Mouse (Mus musculus) C2C12 (cell line): Measurements from ENCODE around the gene Nid2. TPM values are rescaled to one million over a fixed set of nuclear protein-coding genes. Genes with fewer than 3 reads are reported as not detected.

Experiments used
- H3K27me3 ChIP-seq: one replicate; pipeline ENCODE4 v1.6.1; 2011; ENCODE audit not compliant: control insufficient read depth, insufficient read depth, insufficient read length
- H3K36me3 ChIP-seq: one replicate; pipeline ENCODE4 v1.6.1; 2011; ENCODE audit not compliant: control insufficient read depth, insufficient read depth
- H3K4me3 ChIP-seq: one replicate; pipeline ENCODE4 v1.5.1; 2011; ENCODE audit warnings: mild to moderate bottlenecking, control low read depth; ENCODE audit not compliant: poor library complexity, insufficient read depth, severe bottlenecking
- H3K79me2 ChIP-seq: one replicate; pipeline ENCODE4 v1.6.1; 2011; ENCODE audit not compliant: control insufficient read depth, insufficient read depth
- H3K79me3 ChIP-seq: one replicate; pipeline ENCODE4 v1.6.1; 2011; ENCODE audit warnings: low read depth, control low read depth
- H3ac ChIP-seq: one replicate; pipeline ENCODE3; 2011; ENCODE audit warnings: low read depth; ENCODE audit not compliant: control insufficient read depth, insufficient read length
- CEBPB ChIP-seq: IDR thresholded peaks from one replicate; pipeline ENCODE4 v1.6.1; 2011; ENCODE audit warnings: low read depth, mild to moderate bottlenecking, control low read depth, moderate library complexity
- CTCF ChIP-seq: IDR thresholded peaks from one replicate; pipeline ENCODE4 v1.5.1; 2011; ENCODE audit not compliant: control insufficient read depth, insufficient read depth, insufficient read length
- FOSL1 ChIP-seq: IDR thresholded peaks from one replicate; pipeline ENCODE4 v1.8.0; 2011; ENCODE audit warnings: mild to moderate bottlenecking, low read length; ENCODE audit not compliant: poor library complexity, insufficient read depth, severe bottlenecking
- MAX ChIP-seq: IDR thresholded peaks from one replicate; pipeline ENCODE4 v1.6.1; 2011; ENCODE audit warnings: mild to moderate bottlenecking, control low read depth
- MYOD1 ChIP-seq: IDR thresholded peaks from one replicate; pipeline ENCODE4 v1.6.1; 2011; ENCODE audit warnings: low read depth; ENCODE audit not compliant: control insufficient read depth, insufficient read length
- MYOG ChIP-seq: IDR thresholded peaks from one replicate; pipeline ENCODE4 v1.6.1; 2011; ENCODE audit not compliant: control insufficient read depth, insufficient read length; ENCODE audit errors: extremely low read depth
- USF1 ChIP-seq: IDR thresholded peaks from one replicate; pipeline ENCODE4 v1.6.1; 2011; ENCODE audit warnings: low read depth, mild to moderate bottlenecking, control low read depth, moderate library complexity
- polyA plus RNA-seq: library from polyadenylated mRNA; unstranded; fragments of >200 nt; fragmentation: generic; extraction: Trizol; gene quantifications from one replicate; pipeline ENCODE4 v1.2.1, GENCODE M21; 2012; ENCODE audit warnings: missing spikeins

Nid2 gene
- polyA plus RNA-seq, 1 experiment = 25.6 TPM

GRCm38 (mm10) chr14:19765539-19766379 lies 14.7 kb downstream of the Nid2 start:
- Histone ChIP-seq H3K79me3 (no peaks in the 10 kb centered on the region), H3ac (no peak overlapping the region), H3K79me2 (no peaks in the 10 kb centered on the region), H3K4me3 (no peak overlapping the region), H3K27me3 (no peaks in the 10 kb centered on the region), H3K36me3 (no peaks in the 10 kb centered on the region)
- TF ChIP-seq CTCF = no peak
- no peak for TF ChIP-seq MYOG
- no peak for TF ChIP-seq CEBPB
- TF ChIP-seq USF1 = no peak
- TF ChIP-seq FOSL1 = no peak
- TF ChIP-seq MYOD1 = no peak
- no peak for TF ChIP-seq MAX

GRCm38 (mm10) chr14:19766380-19766649 lies 15.2 kb downstream of the Nid2 start:
- Histone ChIP-seq H3K36me3 (no peaks in the 10 kb centered on the region), H3ac (no peak overlapping the region), H3K4me3 (no peak overlapping the region), H3K79me3 (no peaks in the 10 kb centered on the region), H3K27me3 (no peaks in the 10 kb centered on the region), H3K79me2 (no peaks in the 10 kb centered on the region)
- TF ChIP-seq FOSL1 (no peak), CTCF (no peak), MAX (no peak), MYOD1 (no peak), MYOG (no peak), USF1 (no peak), CEBPB (no peak)

DNA sequence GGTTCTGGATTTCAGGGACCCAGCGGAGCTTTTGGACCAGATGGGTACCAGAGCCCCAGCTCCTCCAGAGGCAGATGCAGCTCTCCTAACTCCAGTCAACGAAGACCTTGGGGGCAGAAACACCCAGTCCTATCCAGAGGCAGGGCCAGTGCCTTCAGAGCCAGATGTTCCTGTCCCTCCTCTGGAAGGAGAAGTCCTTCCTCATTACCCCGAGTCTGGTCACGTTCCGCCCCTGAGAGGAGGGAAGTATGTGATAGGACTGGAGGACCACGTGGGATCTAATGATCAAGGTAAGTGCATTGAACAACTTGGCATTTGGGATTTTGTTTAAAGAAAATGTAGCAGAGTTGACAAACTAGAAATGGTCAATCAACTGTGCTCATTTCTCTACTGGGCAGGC lies 17.6 kb downstream of the Nid2 start:
- TF ChIP-seq MYOG = no peak
- TF ChIP-seq CTCF = no peak
- no peak for TF ChIP-seq USF1
- TF ChIP-seq MAX = no peak
- TF ChIP-seq FOSL1 = no peak
- TF ChIP-seq MYOD1 = no peak
- TF ChIP-seq CEBPB = no peak
- H3K27me3 ChIP-seq = no peaks in the 10 kb centered on the region
- no peak overlapping the region for H3ac ChIP-seq
- no peaks in the 10 kb centered on the region for H3K79me3 ChIP-seq
- H3K4me3 ChIP-seq = no peak overlapping the region
- H3K79me2 ChIP-seq = no peaks in the 10 kb centered on the region
- H3K36me3 ChIP-seq = no peaks in the 10 kb centered on the region

GRCm38 (mm10) chr14:19769441-19770200 lies 18.6 kb downstream of the Nid2 start:
- TF ChIP-seq MYOD1 (no peak), CTCF (no peak), CEBPB (no peak), MYOG (no peak), FOSL1 (no peak)
- no peak overlapping the region for H3ac ChIP-seq
- H3K36me3 ChIP-seq = no peaks in the 10 kb centered on the region

DNA sequence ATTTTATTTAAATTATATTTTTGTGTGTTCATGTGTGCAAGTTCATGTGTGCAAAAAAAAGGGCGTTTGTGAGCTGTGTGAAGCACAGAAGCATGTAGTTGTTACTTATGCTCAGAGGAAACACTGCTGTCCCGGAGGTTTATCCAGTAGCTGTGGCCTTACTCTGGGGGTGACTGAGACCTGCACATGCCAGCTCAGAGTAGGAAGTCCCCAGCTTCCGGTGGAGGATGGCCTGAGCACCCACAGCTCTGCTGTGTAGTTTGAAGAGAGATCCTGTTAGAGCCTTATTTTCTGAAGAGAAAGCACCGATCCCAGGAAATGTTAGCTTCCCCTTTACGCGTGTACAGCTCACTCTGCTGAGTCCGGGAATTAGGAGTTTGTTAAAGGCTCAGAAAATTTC lies 20.1 kb downstream of the Nid2 start:
- H3K79me3 ChIP-seq = no peaks in the 10 kb centered on the region
- no peaks in the 10 kb centered on the region for H3K27me3 ChIP-seq
- H3K79me2 ChIP-seq = no peaks in the 10 kb centered on the region
- H3ac ChIP-seq = no peak overlapping the region
- TF ChIP-seq USF1 (no peak), FOSL1 (no peak), MYOG (no peak), MAX (no peak), CEBPB (no peak), CTCF (no peak), MYOD1 (no peak)
- no peak overlapping the region for H3K4me3 ChIP-seq
- H3K36me3 ChIP-seq = no peaks in the 10 kb centered on the region

More at GRCm38 (mm10) chr14:19769441-19770200, 18.6 kb downstream of the Nid2 start:
- no peaks in the 10 kb centered on the region for H3K79me2 ChIP-seq
- H3K79me3 ChIP-seq = no peaks in the 10 kb centered on the region
- no peaks in the 10 kb centered on the region for H3K27me3 ChIP-seq
- H3K4me3 ChIP-seq = no peak overlapping the region
